Mouse (Mus musculus) testis, adult 2 months (tissue): ENCODE measurements at regions not wholly inside any gene's neighbourhood (a gene's known extent, or its start where the extent isn't known, plus 50 kb on each side); places are given as distances from the start of the nearest gene placed in this dataset.

Experiments used
- H3K27ac ChIP-seq: fragments of 200-500 bp; 2 replicates; pipeline ENCODE4 v1.5.1; 2012; ENCODE audit warnings: low read depth, low read length; ENCODE audit not compliant: control insufficient read depth, insufficient read depth
- H3K27me3 ChIP-seq: fragments of 200-500 bp; 2 replicates; pipeline ENCODE4 v1.6.1; 2012; ENCODE audit warnings: mild to moderate bottlenecking, low read length, moderate library complexity; ENCODE audit not compliant: control insufficient read depth, insufficient read depth
- H3K36me3 ChIP-seq: fragments of 200-500 bp; 2 replicates; pipeline ENCODE4 v1.6.1; 2012; ENCODE audit warnings: mild to moderate bottlenecking, low read length; ENCODE audit not compliant: control insufficient read depth, insufficient read depth
- H3K4me1 ChIP-seq: fragments of 200-500 bp; 2 replicates; pipeline ENCODE4 v1.6.1; 2012; ENCODE audit warnings: low read length; ENCODE audit not compliant: control insufficient read depth, insufficient read depth
- H3K4me3 ChIP-seq: fragments of 200-500 bp; 2 replicates; pipeline ENCODE4 v1.5.1; 2012; ENCODE audit warnings: low read depth, mild to moderate bottlenecking, low read length, moderate library complexity, mixed read lengths; ENCODE audit not compliant: control insufficient read depth
- CTCF ChIP-seq: fragments of 200-500 bp; IDR thresholded peaks from 2 replicates; pipeline ENCODE4 v1.5.1; 2012; ENCODE audit warnings: low read depth, mild to moderate bottlenecking, inconsistent platforms, low read length, moderate library complexity; ENCODE audit not compliant: control insufficient read depth, insufficient read depth, insufficient replicate concordance
- POLR2A ChIP-seq: fragments of 200-500 bp; IDR thresholded peaks from 2 replicates; pipeline ENCODE4 v1.6.1; 2012; ENCODE audit warnings: low read depth, mild to moderate bottlenecking, inconsistent platforms, low read length, moderate library complexity; ENCODE audit not compliant: control insufficient read depth

DNA sequence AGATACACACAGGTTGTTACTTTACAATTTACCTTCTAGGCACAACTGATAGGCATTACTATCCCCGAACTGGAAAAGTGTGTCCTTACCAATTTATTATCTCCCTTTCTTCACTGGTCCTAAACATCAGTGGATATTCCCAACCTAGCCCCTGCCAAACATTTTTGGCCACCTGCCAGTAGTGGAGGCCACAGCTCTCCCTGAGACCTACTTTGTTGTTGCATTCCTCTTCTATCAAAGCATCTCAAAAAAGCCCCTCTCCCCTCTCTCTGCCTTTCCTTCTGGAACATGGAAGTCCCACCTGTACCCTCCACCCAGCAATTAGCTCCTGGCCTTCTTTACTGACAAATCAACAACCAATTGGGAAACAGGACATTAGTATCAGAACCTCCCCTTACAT is 282.2 kb downstream of the Rnf152 start:
- H3K27me3 ChIP-seq: no peaks in the 10 kb centered on the region

DNA sequence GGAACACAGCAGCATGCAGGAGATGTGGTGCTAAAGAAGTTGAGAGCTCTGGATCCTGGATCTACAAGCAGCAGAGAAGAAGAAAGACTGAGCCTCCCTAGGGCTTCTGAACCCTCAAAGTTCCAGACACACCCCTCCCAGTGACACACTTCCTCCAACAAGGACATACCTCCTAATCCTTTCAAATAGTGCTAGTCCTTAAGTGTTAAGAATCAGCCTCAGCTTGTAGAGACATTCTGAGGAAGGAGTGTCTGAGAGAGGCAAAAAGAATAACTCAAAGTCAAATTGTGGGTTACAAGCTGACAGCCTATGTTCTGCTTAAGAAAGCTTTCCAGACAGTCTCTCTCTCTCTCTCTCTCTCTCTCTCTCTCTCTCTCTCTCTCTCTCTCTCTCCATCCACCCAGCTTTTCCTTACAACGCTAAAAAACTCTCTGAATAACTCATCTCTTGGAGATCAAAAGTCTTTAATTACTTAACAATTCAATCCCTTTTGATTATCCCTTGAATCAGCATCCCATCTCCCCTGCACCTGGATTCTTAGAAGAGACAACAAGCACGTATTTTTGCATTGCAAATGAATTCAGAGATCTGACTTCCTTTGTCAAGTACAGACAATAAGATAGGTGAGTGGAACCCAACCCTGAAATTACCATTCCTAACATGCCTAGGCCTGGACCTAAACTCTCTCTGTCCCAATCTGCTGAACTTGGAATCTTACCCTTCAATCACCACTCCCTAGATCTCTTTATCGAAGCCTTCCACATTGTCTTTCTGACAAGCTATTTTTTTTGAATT is 285.7 kb downstream of the Rnf152 start:
- no peak for TF ChIP-seq CTCF
- no peak for TF ChIP-seq POLR2A
- no peaks in the 10 kb centered on the region for H3K27me3 ChIP-seq
- no peak overlapping the region for H3K4me3 ChIP-seq
- no peaks in the 10 kb centered on the region for H3K36me3 ChIP-seq
- no peaks in the 10 kb centered on the region for H3K4me1 ChIP-seq
- H3K27ac ChIP-seq: no peak overlapping the region

More for the DNA sequence above, 282.2 kb downstream of the Rnf152 start:
- no peak overlapping the region for H3K27ac ChIP-seq
- H3K36me3 ChIP-seq: no peaks in the 10 kb centered on the region
- TF ChIP-seq CTCF: no peak
- TF ChIP-seq POLR2A: no peak
- no peak overlapping the region for H3K4me3 ChIP-seq
- H3K4me1 ChIP-seq: no peaks in the 10 kb centered on the region

DNA sequence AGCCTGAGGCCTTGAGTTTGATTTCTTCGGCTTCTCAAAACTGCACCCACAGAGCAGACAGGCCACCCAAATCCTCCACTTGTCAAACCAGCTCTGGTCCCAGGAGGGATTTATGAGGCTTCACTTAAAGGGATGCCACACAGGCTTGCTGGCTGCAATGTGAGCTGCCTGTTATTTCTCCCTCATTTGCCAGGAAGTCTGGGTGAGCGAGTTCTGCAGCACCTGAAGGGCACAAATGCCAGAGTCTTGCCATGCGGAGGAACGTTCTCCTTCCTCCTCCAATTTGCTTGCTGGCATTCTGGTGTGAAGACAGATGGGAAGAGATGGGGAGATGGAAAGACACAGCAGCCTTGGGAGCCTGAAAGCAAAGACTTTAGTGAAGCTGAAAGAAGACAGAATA is 288.6 kb downstream of the Rnf152 start:
- Histone ChIP-seq H3K4me3 (no peak overlapping the region), H3K36me3 (no peaks in the 10 kb centered on the region), H3K27me3 (no peaks in the 10 kb centered on the region), H3K27ac (no peak overlapping the region), H3K4me1 (no peaks in the 10 kb centered on the region)
- no peak for TF ChIP-seq CTCF
- TF ChIP-seq POLR2A: no peak

DNA sequence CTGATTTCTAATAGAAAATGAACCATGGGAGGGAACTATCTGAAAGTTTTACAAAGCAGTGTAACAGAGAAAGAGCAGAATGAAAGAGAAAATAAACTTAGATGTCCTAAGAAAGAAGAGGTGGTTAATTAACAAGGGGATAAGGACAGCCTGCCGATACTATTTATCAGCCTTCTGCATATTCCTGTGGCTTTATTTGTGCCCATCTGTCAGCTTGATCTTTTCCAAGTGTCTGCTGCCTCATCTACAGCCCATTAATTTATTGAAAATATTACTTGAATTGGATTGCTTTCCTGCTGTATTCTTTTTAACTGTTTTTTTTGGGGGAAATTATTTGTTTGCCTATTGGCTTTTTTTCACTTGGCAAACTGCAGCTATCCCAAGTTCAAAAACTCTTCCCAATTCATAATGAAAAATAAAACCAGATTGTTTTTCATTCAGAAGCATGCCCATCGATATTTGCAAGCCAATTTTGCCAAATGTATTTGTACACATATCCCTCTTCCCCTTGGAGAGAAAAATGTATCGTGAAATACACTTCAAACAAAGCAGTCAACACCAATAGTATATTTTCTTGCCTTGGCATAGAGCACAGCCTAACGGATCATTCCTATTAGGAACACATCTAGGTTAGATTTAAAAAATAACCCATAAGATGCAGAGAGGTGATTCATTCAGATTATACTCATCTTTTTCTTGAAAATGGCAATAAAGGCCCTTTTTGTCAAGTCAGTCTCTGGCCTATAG is 289.3 kb downstream of the Rnf152 start:
- Histone ChIP-seq H3K4me3 (no peak overlapping the region), H3K27ac (no peak overlapping the region), H3K36me3 (no peaks in the 10 kb centered on the region), H3K4me1 (no peaks in the 10 kb centered on the region), H3K27me3 (no peaks in the 10 kb centered on the region)
- TF ChIP-seq POLR2A: no peak
- TF ChIP-seq CTCF: no peak

DNA sequence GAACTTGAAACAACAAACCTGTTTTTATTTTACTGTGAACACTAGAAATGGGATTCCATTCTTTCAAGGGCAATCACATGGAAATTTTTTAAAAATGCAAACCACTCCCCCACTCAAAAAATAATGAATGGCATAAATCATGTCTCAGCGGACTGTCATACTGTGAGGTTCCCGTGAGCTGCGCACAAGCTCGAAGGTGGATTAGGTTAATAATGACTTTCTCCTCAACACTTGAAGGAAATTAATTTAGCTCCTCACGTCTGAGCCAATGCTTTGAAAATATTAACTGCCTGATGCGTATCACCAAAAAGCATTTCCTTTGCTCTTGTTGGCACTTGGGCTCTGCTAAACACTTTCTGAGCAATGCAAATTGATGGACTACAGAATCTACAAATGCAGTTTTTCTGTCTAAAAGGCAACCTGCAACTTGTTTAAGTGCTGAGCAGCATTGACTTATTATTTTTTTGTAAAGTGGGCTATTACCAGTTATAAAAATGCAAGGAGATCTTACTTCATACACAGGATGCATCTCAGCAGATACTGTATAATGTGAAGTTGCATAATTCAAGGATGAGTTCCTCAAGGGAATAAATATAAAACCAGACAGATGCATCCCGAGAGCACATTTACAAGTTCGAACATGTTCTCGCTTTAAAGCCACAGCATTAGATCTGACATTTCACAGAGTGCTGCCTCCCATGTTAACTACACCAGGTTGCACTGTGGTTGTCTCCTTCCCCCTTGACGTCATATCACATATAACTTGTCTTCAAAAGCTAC is 282.4 kb downstream of the Cdh20 start:
- Histone ChIP-seq H3K4me3 (no peak overlapping the region), H3K27ac (no peak overlapping the region), H3K4me1 (no peaks in the 10 kb centered on the region), H3K27me3 (no peaks in the 10 kb centered on the region), H3K36me3 (no peaks in the 10 kb centered on the region)
- no peak for TF ChIP-seq CTCF
- TF ChIP-seq POLR2A: no peak
